Mouse (Mus musculus): ENCODE measurements around the gene Plcd3. TPM values are rescaled to one million over a fixed set of nuclear protein-coding genes. Genes with fewer than 3 reads are reported as not detected.

Gene Plcd3
- polyA plus RNA-seq (2015; fragmentation: Nextera tagmentation; extraction: Ambion mirVana) = 0.92 and 1.2 TPM in 2 replicates

DNA sequence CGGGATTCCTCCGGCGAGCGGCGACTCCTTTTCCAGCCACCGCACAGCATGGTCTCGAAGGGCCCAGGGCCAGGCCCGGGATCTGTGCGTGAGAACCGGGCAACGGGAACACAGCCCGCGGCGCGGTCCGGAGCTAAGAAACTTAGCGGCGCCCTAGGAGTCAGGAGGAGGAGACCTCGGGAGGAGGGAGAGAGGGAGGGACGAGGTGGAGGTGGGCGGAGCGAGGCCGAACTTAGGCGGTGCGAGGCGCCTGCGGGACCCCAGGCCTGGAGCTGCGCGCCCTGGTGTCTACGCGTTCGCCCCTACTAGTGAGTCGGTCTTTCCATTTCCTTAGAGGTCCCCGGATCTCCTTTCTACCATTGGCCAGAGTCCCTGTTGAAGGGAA, at the start of gene Plcd3, which contains the start of gene Acbd4:
Plcd3 (minus strand) TSS at position 178 of the 385 bp plus-strand sequence.
Acbd4 (plus strand) TSS at position 202 of the 385 bp plus-strand sequence.
- H3K4me3 ChIP-seq = peak within 1 kb of the TSS; percentile 46
- no peaks in the 10 kb centered on the region for H3K36me3 ChIP-seq (ENCODE audit: poor library complexity, severe bottlenecking)
- H3K27me3 ChIP-seq = peaks cover 56% of the 10 kb centered on the region
- H3K27ac ChIP-seq = no peak within 1 kb of the TSS
- H3K9me3 ChIP-seq (replicated peaks) = no peaks in the 10 kb centered on the region
- peak within 1 kb of the TSS; percentile 51 for H3K9ac ChIP-seq
- peak; percentile 13; the same call in 1 of the 2 replicates for ATAC-seq
- under 1% methylated on average over 34 of the region's 34 CpGs for WGBS
- H3K4me2 ChIP-seq = peak within 1 kb of the TSS; percentile 78
- peaks cover 33% of the 10 kb centered on the region for H3K4me1 ChIP-seq

DNA sequence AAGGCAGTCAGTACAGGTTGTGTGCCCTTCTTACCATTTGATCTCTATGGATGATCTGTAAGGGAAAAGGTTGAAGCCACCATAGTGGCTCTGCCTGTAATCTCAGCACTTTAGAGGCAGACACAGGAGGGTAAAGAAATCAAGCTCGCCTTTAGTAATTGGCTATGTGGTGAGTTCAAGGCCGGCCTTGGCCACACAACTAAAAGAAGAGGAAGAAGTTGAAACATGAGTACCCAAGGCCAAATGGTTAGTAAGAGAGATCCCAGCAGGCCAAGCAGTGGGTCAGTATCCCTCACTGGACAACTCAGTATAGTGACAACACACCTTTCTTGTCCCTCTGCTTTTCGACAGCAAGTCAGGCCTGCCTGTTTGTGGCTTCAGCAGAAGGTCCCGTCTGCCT, 48.3 kb upstream of the Plcd3 start:
- no peak for ATAC-seq
- Histone ChIP-seq H3K9ac (no peak overlapping the region), H3K4me2 (no peak overlapping the region), H3K4me3 (no peak overlapping the region), H3K36me3 (ENCODE audit: poor library complexity, severe bottlenecking) (no peaks in the 10 kb centered on the region), H3K27me3 (no peaks in the 10 kb centered on the region), H3K4me1 (no peaks in the 10 kb centered on the region), H3K27ac (no peak overlapping the region), H3K9me3 (replicated peaks) (no peaks in the 10 kb centered on the region)
- WGBS = 94% methylated on average over 4 of the region's 4 CpGs

DNA sequence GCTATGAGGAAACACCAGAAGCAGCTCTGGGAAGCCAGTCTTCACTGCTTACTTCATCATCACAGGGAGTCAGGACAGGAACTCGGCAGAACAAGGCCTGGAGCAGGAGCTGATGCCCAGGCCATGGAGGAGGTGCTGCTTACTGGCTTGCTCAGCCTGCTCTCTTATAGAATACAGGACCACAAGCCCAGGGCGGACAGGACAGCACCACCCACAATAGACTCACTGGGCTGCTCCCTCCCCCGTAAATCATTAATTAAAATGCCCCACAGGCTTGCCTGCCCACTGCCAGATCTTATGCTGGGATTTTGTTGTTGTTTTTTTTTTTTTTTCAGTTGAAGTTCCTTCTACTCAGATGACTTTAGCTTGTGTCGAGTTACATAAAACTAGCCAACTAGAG, 46.3 kb upstream of the Plcd3 start:
- no peak overlapping the region for H3K27ac ChIP-seq
- no peak for ATAC-seq
- 66% methylated on average over 4 of the region's 4 CpGs for WGBS

DNA sequence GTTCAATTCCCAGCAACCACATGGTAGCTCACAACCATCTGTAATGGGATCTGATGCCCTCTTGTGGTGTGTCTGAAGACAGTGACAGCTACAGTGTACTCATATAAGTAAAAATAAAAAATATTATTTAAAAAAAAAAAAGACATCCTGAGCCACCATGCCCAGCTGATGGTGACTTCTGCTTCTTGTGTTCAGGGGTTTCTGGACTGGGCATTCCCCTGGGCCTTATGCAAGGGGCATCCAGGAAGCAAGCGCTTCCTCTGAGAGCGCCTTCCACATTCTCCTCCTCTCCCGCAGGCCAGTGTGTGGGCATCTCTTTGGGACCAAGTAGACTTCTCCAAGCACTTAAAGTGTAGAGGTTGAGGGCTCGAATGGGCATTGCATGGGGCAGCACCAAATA, 44.9 kb upstream of the Plcd3 start:
- H3K27me3 ChIP-seq = no peaks in the 10 kb centered on the region
- no peaks in the 10 kb centered on the region for H3K9me3 ChIP-seq (replicated peaks)
- H3K27ac ChIP-seq = no peak overlapping the region
- WGBS = 87% methylated on average over 4 of the region's 4 CpGs
- H3K4me3 ChIP-seq = no peak overlapping the region
- no peak overlapping the region for H3K4me2 ChIP-seq
- H3K9ac ChIP-seq = no peak overlapping the region
- no peak for ATAC-seq
- peaks cover 18% of the 10 kb centered on the region for H3K4me1 ChIP-seq
- H3K36me3 ChIP-seq (ENCODE audit: poor library complexity, severe bottlenecking) = no peaks in the 10 kb centered on the region

More for the DNA sequence above, 46.3 kb upstream of the Plcd3 start:
- no peak overlapping the region for H3K9ac ChIP-seq
- H3K4me2 ChIP-seq = no peak overlapping the region
- H3K4me1 ChIP-seq = peaks cover 4% of the 10 kb centered on the region
- no peak overlapping the region for H3K4me3 ChIP-seq
- no peaks in the 10 kb centered on the region for H3K27me3 ChIP-seq
- H3K36me3 ChIP-seq (ENCODE audit: poor library complexity, severe bottlenecking) = no peaks in the 10 kb centered on the region
- no peaks in the 10 kb centered on the region for H3K9me3 ChIP-seq (replicated peaks)

DNA sequence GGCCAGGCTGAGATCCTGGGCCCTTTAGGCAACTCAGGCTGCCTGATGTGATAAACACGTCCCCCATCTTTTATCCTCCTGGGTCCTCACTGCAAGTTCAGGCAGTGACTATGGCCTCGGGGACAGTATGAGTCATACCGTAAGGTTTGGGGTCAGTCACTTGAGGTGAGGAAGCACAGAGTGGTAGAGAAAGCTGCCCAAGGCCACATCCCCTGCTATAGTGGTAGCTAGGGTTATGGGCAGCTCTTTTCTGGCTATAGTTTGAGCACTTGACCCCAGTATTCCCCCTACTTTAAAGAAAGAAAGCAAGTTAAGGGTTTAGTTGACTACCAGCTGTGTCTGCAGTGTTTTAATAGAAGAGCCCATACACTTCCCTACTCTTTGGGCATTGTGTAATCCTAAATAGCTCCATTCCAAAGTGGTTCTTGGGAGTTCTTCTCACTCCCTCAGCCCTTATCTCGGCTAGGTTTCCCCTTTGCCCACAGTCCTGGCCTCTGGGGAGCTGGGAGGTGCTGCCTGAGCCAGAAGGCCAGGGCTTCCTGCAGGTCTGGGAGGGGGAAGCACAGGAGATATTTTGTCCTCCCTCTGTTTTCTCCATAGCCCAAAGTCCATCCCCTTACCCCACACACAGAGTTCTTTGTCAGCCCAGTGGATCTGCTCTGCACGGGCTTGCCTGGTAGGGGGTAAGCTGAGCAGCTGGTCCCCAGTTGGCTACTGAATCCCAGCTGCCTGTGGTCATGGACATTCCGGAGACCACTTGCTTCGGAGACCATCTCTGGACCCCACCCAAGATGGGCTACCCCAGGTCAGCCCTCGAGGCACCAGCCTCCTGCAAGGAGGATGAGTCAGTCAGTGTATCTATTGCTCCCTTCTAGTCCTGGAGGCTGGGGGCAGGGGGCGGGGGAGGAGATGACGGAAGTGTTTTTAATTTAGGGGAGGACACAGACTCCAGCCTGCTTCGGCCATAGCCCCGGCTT, 43.1 kb upstream of the Plcd3 start:
- H3K36me3 ChIP-seq (ENCODE audit: poor library complexity, severe bottlenecking) = peaks cover 8% of the 10 kb centered on the region; the same call in 1 of the 2 replicates
- H3K27ac ChIP-seq = no peak overlapping the region
- no peak for ATAC-seq
- no peak overlapping the region for H3K9ac ChIP-seq
- H3K4me2 ChIP-seq = no peak overlapping the region
- peaks cover 19% of the 10 kb centered on the region for H3K4me1 ChIP-seq
- WGBS = 42% methylated on average over 12 of the region's 12 CpGs
- no peak overlapping the region for H3K4me3 ChIP-seq
- H3K9me3 ChIP-seq (replicated peaks) = no peaks in the 10 kb centered on the region
- no peaks in the 10 kb centered on the region for H3K27me3 ChIP-seq

DNA sequence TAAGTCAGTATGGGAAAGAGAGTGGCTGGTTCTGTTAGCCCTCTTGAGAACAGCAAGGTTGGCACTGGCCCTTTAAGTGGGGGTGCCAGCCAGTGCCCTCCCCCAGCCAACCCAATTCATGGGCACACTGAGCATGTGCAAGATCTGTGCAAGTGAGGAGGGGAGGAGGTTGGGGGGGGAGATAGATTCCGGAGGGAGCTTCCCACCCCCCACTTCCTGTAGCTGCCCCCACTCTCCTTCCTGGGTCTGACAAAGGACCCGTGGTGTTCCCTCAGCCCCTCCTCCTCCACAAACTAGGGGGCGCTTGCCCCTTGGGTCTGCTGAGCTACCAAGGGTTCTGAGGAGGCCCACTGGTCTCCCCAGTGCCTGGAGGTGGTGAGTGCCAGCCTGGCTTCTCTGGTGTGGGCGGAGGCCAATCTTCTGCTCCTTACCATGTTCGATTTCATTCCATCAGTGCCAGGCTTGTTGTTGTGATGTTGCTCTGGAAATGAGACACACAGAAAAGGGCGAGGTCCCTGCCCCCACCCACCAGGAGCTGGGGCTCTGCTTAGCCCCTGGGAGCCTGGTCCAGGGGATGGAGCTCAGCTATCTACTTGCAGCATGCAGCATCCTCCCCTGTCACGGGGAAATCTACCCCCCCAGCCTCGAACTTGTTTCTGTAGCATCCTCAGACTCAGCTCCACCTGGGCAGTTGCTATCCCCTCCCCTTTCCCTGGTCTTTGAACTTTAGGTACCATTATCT, 41.2 kb upstream of the Plcd3 start:
- Histone ChIP-seq H3K4me3 (peak overlapping the region; percentile 23), H3K27me3 (no peaks in the 10 kb centered on the region), H3K4me1 (peaks cover 19% of the 10 kb centered on the region), H3K36me3 (ENCODE audit: poor library complexity, severe bottlenecking) (peaks cover 24% of the 10 kb centered on the region), H3K9me3 (replicated peaks) (no peaks in the 10 kb centered on the region), H3K27ac (peak overlapping the region; percentile 62), H3K4me2 (peak overlapping the region; percentile 48), H3K9ac (peak overlapping the region; percentile 38)
- WGBS = 38% methylated on average over 7 of the region's 8 CpGs
- ATAC-seq = peak; percentile 95

DNA sequence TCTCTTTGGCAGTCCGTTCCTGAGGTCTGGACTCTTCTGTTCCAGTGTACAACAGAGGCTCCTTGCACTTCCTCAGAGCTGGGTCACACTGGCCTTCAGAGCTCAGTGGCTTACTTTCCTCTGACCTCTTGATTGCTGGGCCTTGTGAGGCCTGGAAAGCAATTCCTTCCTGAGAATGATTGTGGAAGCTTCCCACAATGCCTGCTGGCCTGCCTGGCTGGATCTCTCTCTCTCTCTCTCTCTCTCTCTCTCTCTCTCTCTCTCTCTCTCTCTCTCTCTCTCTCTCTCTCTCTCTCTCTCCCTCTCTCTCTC, 40.4 kb upstream of the Plcd3 start:
- ATAC-seq = no peak
- Histone ChIP-seq H3K4me2 (0 out of 2 replicates have a peak overlapping the region, but pooled peaks have one; percentile 48), H3K9me3 (replicated peaks) (no peaks in the 10 kb centered on the region), H3K9ac (peak overlapping the region; percentile 21; the same call in 1 of the 2 replicates), H3K36me3 (ENCODE audit: poor library complexity, severe bottlenecking) (peaks cover 24% of the 10 kb centered on the region), H3K27ac (peak overlapping the region; percentile 62), H3K27me3 (no peaks in the 10 kb centered on the region), H3K4me1 (peaks cover 19% of the 10 kb centered on the region), H3K4me3 (no peak overlapping the region)
- WGBS = 30% methylated on average over 1 of the region's 1 CpGs

DNA sequence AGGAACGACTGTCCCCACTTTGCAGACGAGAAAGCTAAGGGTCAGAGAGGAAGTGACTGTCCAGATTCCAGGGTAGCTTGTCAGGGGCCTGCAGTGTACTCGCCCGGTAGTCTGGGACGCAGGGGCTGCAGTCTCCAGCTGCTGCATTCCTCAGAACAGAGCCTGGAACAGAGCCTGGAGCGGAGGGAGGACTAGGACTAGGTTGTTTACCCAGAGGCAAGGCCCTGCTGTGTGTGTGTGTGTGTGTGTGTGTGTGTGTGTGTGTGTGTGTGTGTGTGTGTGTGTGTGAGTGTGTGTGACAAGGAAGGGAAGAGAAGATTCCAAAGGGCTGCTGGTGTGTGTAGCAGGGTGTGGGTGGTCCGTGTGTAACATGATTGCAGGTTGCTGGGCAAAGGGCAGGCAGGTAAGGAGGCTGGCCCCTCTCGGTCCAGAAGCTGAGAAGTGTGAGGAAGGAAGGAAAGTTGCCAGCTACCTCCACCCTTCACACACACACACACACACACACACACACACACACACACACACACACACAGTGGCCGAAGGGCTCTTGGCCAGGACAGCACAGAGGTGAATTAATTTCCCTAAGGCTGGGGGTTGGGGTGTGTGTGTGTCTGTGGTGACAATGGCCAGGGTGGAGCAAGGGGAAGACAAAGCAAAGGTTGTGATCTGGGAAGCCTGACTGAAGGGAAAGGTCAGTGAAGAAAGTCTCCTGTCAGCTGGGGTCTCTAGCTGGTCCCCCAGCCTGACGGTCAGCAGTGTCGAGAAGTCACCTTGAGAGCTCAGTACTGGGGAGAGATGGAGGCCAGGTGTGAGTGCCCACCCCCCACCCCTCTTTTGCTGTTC, 39.9 kb upstream of the Plcd3 start:
- WGBS = 29% methylated on average over 10 of the region's 11 CpGs
- H3K4me3 ChIP-seq = no peak overlapping the region
- peaks cover 19% of the 10 kb centered on the region for H3K4me1 ChIP-seq
- no peaks in the 10 kb centered on the region for H3K9me3 ChIP-seq (replicated peaks)
- no peak for ATAC-seq
- peak overlapping the region; percentile 62 for H3K27ac ChIP-seq
- peak overlapping the region; percentile 21; the same call in 1 of the 2 replicates for H3K9ac ChIP-seq
- H3K36me3 ChIP-seq (ENCODE audit: poor library complexity, severe bottlenecking) = peaks cover 24% of the 10 kb centered on the region
- H3K4me2 ChIP-seq = 0 out of 2 replicates have a peak overlapping the region, but pooled peaks have one; percentile 48
- H3K27me3 ChIP-seq = no peaks in the 10 kb centered on the region

DNA sequence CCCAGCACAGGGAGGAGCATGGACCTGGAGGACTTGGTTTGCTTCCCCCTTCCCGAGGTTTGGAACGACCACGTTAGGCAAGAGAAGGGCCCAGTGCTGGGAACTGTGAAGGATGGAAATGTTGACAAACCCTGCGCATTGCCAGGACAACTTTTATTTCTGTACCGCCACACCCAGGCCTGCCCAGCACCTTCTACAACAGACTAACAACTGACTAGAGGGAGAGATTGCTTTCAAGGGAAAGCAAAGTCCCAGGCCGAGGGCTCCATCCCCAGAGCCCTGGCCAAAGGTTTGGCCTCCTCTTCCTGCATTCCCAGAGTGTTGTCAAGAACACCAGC, 39.3 kb upstream of the Plcd3 start:
- WGBS = 70% methylated on average over 6 of the region's 6 CpGs
- no peaks in the 10 kb centered on the region for H3K27me3 ChIP-seq
- peaks cover 24% of the 10 kb centered on the region for H3K36me3 ChIP-seq (ENCODE audit: poor library complexity, severe bottlenecking)
- no peak overlapping the region for H3K4me2 ChIP-seq
- ATAC-seq = no peak
- H3K4me1 ChIP-seq = peaks cover 19% of the 10 kb centered on the region
- H3K27ac ChIP-seq = no peak overlapping the region
- no peak overlapping the region for H3K9ac ChIP-seq
- no peak overlapping the region for H3K4me3 ChIP-seq
- H3K9me3 ChIP-seq (replicated peaks) = no peaks in the 10 kb centered on the region

DNA sequence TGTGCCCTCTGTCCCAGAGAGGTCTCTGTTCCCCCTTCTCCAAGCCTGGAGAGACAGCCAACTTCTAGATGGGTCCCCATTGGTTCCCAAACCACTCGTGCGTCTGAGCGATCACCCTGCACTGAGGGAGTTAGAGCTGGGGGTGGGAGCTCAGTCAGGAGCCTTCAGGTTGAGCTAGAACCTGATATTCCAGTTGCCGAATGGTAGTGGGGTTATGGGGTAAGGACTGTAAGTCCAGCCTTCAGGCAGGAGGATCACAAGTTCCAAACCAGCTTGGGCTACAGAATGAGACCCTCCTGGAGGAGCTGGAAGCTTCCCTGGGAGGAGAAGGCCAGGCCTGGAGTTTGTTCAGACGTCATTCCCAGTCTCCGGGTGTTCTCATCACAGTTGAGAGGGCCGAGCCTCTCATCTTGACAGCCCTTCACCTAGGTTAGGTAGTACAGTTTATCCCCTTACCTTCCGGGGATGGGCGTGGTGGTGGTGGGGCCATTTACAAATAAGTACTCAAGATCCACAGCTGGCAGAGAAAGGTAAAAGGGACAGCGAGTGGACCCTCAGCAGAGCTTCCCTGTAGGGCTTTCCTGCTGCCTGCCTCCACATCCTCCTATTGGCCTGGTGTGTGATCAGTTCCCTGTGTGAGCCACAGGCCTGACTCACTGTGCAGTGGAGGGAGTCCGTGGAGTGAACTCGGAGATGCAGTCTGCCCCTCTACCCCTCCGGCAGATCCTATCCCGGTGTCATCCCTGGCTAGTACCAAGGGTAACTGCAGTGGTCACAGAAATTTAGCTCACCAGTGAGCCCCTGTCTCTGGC, 38.7 kb upstream of the Plcd3 start:
- no peak for ATAC-seq
- H3K9ac ChIP-seq = no peak overlapping the region
- peaks cover 20% of the 10 kb centered on the region for H3K4me1 ChIP-seq
- no peak overlapping the region for H3K27ac ChIP-seq
- 82% methylated on average over 14 of the region's 14 CpGs for WGBS
- H3K27me3 ChIP-seq = no peaks in the 10 kb centered on the region
- H3K4me2 ChIP-seq = no peak overlapping the region
- H3K4me3 ChIP-seq = no peak overlapping the region
- H3K9me3 ChIP-seq (replicated peaks) = no peaks in the 10 kb centered on the region
- peaks cover 24% of the 10 kb centered on the region for H3K36me3 ChIP-seq (ENCODE audit: poor library complexity, severe bottlenecking)

DNA sequence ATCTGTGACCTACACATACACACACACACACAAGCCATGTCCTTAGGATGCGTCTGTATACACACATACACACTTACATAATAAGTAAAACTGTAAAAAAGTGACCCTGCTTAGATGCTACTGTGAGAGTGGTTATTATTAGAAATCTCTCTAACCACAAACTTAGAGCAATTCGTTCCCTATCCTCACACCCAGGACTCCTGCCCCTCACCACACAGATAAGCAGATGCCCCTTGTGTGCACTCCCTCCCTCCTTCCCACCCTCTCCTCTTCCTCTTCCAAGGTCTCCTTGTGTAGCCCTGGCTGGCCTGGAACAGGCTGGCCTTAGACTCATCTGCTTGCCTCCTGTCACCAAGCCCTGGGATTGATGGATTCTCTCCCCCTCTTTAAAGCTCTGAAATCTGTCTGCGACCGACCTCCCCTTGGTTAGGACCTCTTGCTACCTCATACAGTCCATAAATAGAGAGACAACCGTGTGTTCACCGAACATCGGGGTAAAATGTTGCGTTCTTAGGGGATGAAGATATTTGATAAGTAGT, 34.6 kb upstream of the Plcd3 start:
- Histone ChIP-seq H3K36me3 (ENCODE audit: poor library complexity, severe bottlenecking) (peaks cover 24% of the 10 kb centered on the region), H3K9me3 (replicated peaks) (no peaks in the 10 kb centered on the region), H3K4me2 (no peak overlapping the region), H3K27ac (no peak overlapping the region), H3K4me1 (peaks cover 29% of the 10 kb centered on the region), H3K9ac (0 out of 2 replicates have a peak overlapping the region, but pooled peaks have one; percentile 8), H3K27me3 (no peaks in the 10 kb centered on the region), H3K4me3 (no peak overlapping the region)
- WGBS = 92% methylated on average over 8 of the region's 8 CpGs
- no peak for ATAC-seq
